Mouse (Mus musculus): ENCODE data around the gene Arid3b.

The Arid3b gene

DNA sequence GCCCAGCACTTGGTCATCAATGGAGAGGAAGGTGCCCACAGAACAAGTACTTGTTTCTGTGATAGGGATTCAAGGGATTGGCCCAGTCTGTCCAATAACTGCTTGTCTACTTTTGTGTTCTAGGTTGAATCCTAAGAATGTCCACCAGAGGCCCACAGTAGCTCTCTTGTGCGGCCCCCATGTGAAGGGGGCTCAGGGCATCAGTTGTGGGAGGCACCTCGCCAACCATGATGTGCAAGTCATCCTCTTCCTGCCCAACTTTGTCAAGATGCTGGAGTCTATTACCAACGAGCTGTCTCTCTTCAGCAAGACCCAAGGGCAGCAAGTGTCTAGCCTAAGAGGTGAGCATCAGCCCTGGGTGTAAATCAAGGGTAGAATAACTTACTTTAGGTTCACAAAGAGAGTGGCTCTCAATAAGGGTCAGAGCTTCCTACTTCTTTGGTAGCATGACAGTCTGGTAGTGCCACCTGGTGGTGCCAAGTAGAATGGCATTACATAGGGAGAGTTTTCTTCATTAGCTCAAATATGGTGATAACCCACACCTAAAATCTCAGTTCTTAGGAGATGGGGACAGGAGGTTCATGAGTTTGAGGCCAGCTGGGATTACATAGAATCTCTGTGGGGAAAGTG, 92.0 kb downstream of the Arid3b start:
- DNase-seq: peak in 1 of 2 experiments; percentile 68

All from lung, postnatal 4 days (tissue).